Mouse (Mus musculus): Measurements from ENCODE around the gene Rgl1. TPM values are rescaled to one million over a fixed set of nuclear protein-coding genes. Genes with fewer than 3 reads are reported as not detected.

Gene Rgl1
- total and polyA plus RNA-seq, 2 experiments from 2014 or later: 36.7 to 38.9 TPM

DNA sequence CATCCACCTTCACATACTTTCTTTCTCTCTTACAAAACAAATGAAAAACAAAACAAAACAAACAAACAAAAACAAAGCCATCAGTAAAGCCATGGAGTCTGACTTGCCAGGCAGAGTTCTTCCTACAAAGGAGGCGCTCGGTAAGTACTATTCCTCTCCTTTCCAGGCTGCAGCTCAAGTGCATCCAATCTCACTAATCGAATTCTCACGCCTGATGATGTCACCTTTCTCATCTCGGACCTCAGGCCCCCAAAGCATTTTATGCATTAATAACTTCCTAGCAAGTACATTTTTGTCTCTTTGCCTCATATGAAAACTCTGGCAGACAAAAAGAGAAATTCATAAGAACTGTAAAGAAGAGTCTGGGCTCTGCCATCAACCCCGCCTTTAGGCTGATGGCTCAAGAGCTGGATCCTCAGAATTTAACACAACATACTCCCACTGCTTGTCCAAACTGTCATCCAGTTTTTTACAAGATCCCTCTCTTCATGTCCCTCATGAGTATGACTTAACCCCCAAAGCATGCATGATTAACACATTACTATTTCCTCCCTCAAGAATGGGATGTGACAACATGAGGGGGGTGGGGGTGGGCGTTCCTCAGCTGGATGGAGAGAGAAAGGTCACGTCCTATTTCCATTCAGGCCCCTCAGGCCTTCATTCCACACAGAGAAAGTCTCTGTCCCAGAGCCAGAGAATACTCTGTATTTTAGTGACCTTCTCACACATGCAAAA is 96.5 kb downstream of the Rgl1 start:
- Histone ChIP-seq H3K27me3 (ENCODE audit: control insufficient read depth, insufficient read depth, low read length) (no peaks in the 10 kb centered on the region), H3K27ac (ENCODE audit: low read depth) (peak overlapping the region; percentile 78), H3K9ac (replicated peaks; ENCODE audit: low read depth, low read length) (no peak overlapping the region), H3K4me2 (ENCODE audit: low read depth, low read length) (peak overlapping the region; percentile 19; the same call in 1 of the 2 replicates), H3K36me3 (replicated peaks; ENCODE audit: control insufficient read depth, insufficient read depth, low read length) (no peaks in the 10 kb centered on the region), H3K9me3 (replicated peaks; ENCODE audit: control insufficient read depth, low read length) (no peaks in the 10 kb centered on the region), H3K4me1 (ENCODE audit: control insufficient read depth, insufficient read depth) (peaks cover 20% of the 10 kb centered on the region), H3K4me3 (ENCODE audit: low read depth, low read length) (no peak overlapping the region)
- 23% methylated on average over 8 of the region's 8 CpGs for WGBS
- DNase-seq (ENCODE audit: low spot score) (peak; percentile 83), ATAC-seq (ENCODE audit: insufficient read depth, low read depth) (peak; percentile 88)
- no peak for TF ChIP-seq EP300 (IDR thresholded peaks at IDR 0.05; ENCODE audit: low read depth)
- no peak for TF ChIP-seq CTCF (IDR thresholded peaks at IDR 0.05; ENCODE audit: low read depth)

DNA sequence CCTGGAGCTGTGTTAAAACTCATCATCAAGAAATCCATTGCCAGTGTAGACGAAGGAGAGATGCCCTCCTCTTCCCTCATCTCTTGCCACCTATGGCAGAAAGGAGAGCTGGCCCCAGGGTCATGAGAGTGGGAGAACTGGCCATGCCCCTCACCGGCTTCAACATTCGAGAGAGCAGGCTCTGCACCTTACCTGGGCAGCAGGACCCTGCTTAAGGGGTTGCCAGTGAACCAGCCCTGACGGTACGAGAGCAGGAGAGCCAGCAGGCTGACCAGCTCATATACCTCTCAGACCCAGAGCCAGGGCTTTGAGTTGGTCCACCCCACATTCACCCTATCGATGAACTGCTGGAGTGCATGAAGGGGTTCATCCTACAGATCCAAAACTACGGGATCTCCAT is 105.7 kb downstream of the Rgl1 start:
- no peaks in the 10 kb centered on the region for H3K9me3 ChIP-seq (replicated peaks; ENCODE audit: control insufficient read depth, low read length)
- WGBS: 93% methylated on average over 7 of the region's 7 CpGs
- no peaks in the 10 kb centered on the region for H3K27me3 ChIP-seq (ENCODE audit: control insufficient read depth, insufficient read depth, low read length)
- no peaks in the 10 kb centered on the region for H3K36me3 ChIP-seq (replicated peaks; ENCODE audit: control insufficient read depth, insufficient read depth, low read length)
- H3K9ac ChIP-seq (replicated peaks; ENCODE audit: low read depth, low read length): no peak overlapping the region
- no peak overlapping the region for H3K4me2 ChIP-seq (ENCODE audit: low read depth, low read length)
- ATAC-seq (ENCODE audit: insufficient read depth, low read depth) (no peak), DNase-seq (ENCODE audit: low spot score) (no peak)
- no peaks in the 10 kb centered on the region for H3K4me1 ChIP-seq (ENCODE audit: control insufficient read depth, insufficient read depth)
- H3K4me3 ChIP-seq (ENCODE audit: low read depth, low read length): no peak overlapping the region
- H3K27ac ChIP-seq (ENCODE audit: low read depth): no peak overlapping the region
- TF ChIP-seq EP300 (IDR thresholded peaks at IDR 0.05; ENCODE audit: low read depth): no peak
- TF ChIP-seq CTCF (IDR thresholded peaks at IDR 0.05; ENCODE audit: low read depth): no peak

DNA sequence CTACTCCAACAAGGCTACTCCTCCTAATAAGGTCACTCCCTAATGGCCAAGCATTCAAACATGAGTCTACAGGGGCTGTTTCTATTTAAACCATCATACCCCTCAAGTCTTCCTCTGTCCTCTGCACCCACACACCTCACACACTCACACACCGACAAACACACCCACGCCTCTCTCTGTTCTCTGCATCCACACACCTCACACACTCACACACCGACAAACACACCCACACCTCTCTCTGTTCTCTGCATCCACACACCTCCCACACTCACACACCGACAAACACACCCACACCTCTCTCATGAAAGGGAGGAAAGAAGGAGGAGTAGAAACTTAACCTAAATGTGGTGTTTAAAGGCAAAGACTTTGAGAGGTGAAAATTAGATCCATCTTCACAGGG is 106.2 kb downstream of the Rgl1 start:
- Histone ChIP-seq H3K4me2 (ENCODE audit: low read depth, low read length) (no peak overlapping the region), H3K27ac (ENCODE audit: low read depth) (no peak overlapping the region), H3K9ac (replicated peaks; ENCODE audit: low read depth, low read length) (no peak overlapping the region), H3K9me3 (replicated peaks; ENCODE audit: control insufficient read depth, low read length) (no peaks in the 10 kb centered on the region), H3K4me1 (ENCODE audit: control insufficient read depth, insufficient read depth) (no peaks in the 10 kb centered on the region), H3K4me3 (ENCODE audit: low read depth, low read length) (no peak overlapping the region), H3K36me3 (replicated peaks; ENCODE audit: control insufficient read depth, insufficient read depth, low read length) (no peaks in the 10 kb centered on the region), H3K27me3 (ENCODE audit: control insufficient read depth, insufficient read depth, low read length) (no peaks in the 10 kb centered on the region)
- DNase-seq (ENCODE audit: low spot score): no peak
- no peak for TF ChIP-seq CTCF (IDR thresholded peaks at IDR 0.05; ENCODE audit: low read depth)
- no peak for TF ChIP-seq EP300 (IDR thresholded peaks at IDR 0.05; ENCODE audit: low read depth)
- ATAC-seq (ENCODE audit: insufficient read depth, low read depth): no peak
- 91% methylated on average over 4 of the region's 4 CpGs for WGBS

DNA sequence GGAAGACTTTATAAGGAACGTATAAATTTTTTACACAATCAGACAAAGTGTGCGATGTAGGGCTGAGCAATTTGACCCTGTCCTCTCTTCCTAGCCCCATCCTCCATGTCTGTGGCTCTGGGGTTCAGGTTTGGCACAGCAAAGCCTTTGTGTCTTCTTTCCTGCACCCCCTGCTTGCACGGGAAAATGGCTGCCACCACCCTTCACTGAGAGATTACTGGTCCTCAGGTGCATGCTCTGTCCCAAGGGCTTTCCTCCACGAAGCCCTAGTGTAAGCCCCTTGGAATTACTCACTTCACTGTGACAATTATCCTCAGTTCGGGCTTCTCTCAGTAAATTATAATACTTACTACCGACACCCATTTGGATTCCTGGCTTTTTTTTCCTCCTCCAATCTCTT is 109.5 kb downstream of the Rgl1 start:
- H3K4me1 ChIP-seq (ENCODE audit: control insufficient read depth, insufficient read depth): no peaks in the 10 kb centered on the region
- H3K36me3 ChIP-seq (replicated peaks; ENCODE audit: control insufficient read depth, insufficient read depth, low read length): no peaks in the 10 kb centered on the region
- WGBS: 72% methylated on average over 6 of the region's 6 CpGs
- H3K27me3 ChIP-seq (ENCODE audit: control insufficient read depth, insufficient read depth, low read length): no peaks in the 10 kb centered on the region
- ATAC-seq (ENCODE audit: insufficient read depth, low read depth): no peak
- H3K4me3 ChIP-seq (ENCODE audit: low read depth, low read length): no peak overlapping the region
- H3K27ac ChIP-seq (ENCODE audit: low read depth): no peak overlapping the region
- no peaks in the 10 kb centered on the region for H3K9me3 ChIP-seq (replicated peaks; ENCODE audit: control insufficient read depth, low read length)
- no peak for DNase-seq (ENCODE audit: low spot score)
- TF ChIP-seq EP300 (IDR thresholded peaks at IDR 0.05; ENCODE audit: low read depth) (no peak), CTCF (IDR thresholded peaks at IDR 0.05; ENCODE audit: low read depth) (no peak)
- H3K9ac ChIP-seq (replicated peaks; ENCODE audit: low read depth, low read length): no peak overlapping the region
- no peak overlapping the region for H3K4me2 ChIP-seq (ENCODE audit: low read depth, low read length)

DNA sequence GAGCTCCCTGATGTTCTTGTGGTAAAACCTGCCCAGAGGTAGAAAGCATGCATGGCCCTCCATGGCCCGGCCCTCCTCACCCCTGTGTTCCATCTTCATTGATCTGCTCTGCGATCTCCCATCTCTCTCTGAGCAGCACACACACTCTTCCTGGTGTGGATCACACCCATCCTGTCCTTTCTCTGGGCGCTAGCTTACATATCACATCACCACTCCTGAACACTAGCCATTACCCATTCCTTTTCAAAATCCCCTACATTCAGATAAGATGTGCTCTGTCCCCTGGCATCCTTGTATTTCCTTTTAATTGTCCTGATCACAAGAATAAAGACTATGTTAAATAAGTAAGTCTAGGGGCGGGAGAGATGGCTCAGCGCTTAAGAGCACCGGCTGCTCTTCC is 111.3 kb downstream of the Rgl1 start:
- ATAC-seq (ENCODE audit: insufficient read depth, low read depth) (no peak), DNase-seq (ENCODE audit: low spot score) (no peak)
- no peak for TF ChIP-seq EP300 (IDR thresholded peaks at IDR 0.05; ENCODE audit: low read depth)
- TF ChIP-seq CTCF (IDR thresholded peaks at IDR 0.05; ENCODE audit: low read depth): no peak
- Histone ChIP-seq H3K27me3 (ENCODE audit: control insufficient read depth, insufficient read depth, low read length) (no peaks in the 10 kb centered on the region), H3K36me3 (replicated peaks; ENCODE audit: control insufficient read depth, insufficient read depth, low read length) (no peaks in the 10 kb centered on the region), H3K27ac (ENCODE audit: low read depth) (no peak overlapping the region), H3K4me2 (ENCODE audit: low read depth, low read length) (no peak overlapping the region), H3K4me3 (ENCODE audit: low read depth, low read length) (no peak overlapping the region), H3K4me1 (ENCODE audit: control insufficient read depth, insufficient read depth) (no peaks in the 10 kb centered on the region), H3K9ac (replicated peaks; ENCODE audit: low read depth, low read length) (no peak overlapping the region), H3K9me3 (replicated peaks; ENCODE audit: control insufficient read depth, low read length) (no peaks in the 10 kb centered on the region)
- WGBS: 92% methylated on average over 6 of the region's 6 CpGs

DNA sequence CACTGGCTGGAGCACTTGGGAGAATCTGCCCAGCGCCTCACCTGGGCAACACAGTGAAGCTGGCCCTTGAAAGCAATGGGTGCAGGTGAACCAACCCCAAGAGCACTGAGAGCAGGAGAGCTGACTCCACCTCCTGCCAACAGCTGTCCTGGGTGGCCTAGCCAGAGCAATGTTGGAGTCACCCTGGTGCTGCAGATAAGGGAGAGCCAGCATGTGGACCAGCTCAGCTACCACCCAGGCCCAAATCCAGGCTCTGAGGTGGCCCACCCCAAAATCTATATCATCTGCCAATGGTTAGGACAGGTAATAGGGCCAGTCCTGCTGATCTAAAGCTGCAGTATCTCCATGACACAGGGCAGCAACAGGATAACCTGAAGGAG is 114.7 kb downstream of the Rgl1 start:
- Histone ChIP-seq H3K27ac (ENCODE audit: low read depth) (no peak overlapping the region), H3K9me3 (replicated peaks; ENCODE audit: control insufficient read depth, low read length) (no peaks in the 10 kb centered on the region), H3K36me3 (replicated peaks; ENCODE audit: control insufficient read depth, insufficient read depth, low read length) (no peaks in the 10 kb centered on the region), H3K4me2 (ENCODE audit: low read depth, low read length) (no peak overlapping the region), H3K27me3 (ENCODE audit: control insufficient read depth, insufficient read depth, low read length) (no peaks in the 10 kb centered on the region), H3K4me1 (ENCODE audit: control insufficient read depth, insufficient read depth) (no peaks in the 10 kb centered on the region), H3K9ac (replicated peaks; ENCODE audit: low read depth, low read length) (no peak overlapping the region), H3K4me3 (ENCODE audit: low read depth, low read length) (no peak overlapping the region)
- TF ChIP-seq EP300 (IDR thresholded peaks at IDR 0.05; ENCODE audit: low read depth): no peak
- no peak for TF ChIP-seq CTCF (IDR thresholded peaks at IDR 0.05; ENCODE audit: low read depth)
- no peak for ATAC-seq (ENCODE audit: insufficient read depth, low read depth)
- DNase-seq (ENCODE audit: low spot score): no peak
- WGBS: 95% methylated on average over 1 of the region's 1 CpGs

Data from heart, postnatal 0 days (tissue).